Mouse (Mus musculus) testis, adult 2 months (tissue): ENCODE measurements around the gene Lxn. TPM values are rescaled to one million over a fixed set of nuclear protein-coding genes. Genes with fewer than 3 reads are reported as not detected.
A peak's percentile ranks its signal among the peaks of the same experiment; 100 is the strongest.

ENCODE experiments used
- H3K27ac ChIP-seq: fragments of 200-500 bp; 2 replicates; pipeline ENCODE4 v1.5.1; 2012; ENCODE audit warnings: low read depth, low read length; ENCODE audit not compliant: control insufficient read depth, insufficient read depth
- H3K27me3 ChIP-seq: fragments of 200-500 bp; 2 replicates; pipeline ENCODE4 v1.6.1; 2012; ENCODE audit warnings: mild to moderate bottlenecking, low read length, moderate library complexity; ENCODE audit not compliant: control insufficient read depth, insufficient read depth
- H3K36me3 ChIP-seq: fragments of 200-500 bp; 2 replicates; pipeline ENCODE4 v1.6.1; 2012; ENCODE audit warnings: mild to moderate bottlenecking, low read length; ENCODE audit not compliant: control insufficient read depth, insufficient read depth
- H3K4me1 ChIP-seq: fragments of 200-500 bp; 2 replicates; pipeline ENCODE4 v1.6.1; 2012; ENCODE audit warnings: low read length; ENCODE audit not compliant: control insufficient read depth, insufficient read depth
- H3K4me3 ChIP-seq: fragments of 200-500 bp; 2 replicates; pipeline ENCODE4 v1.5.1; 2012; ENCODE audit warnings: low read depth, mild to moderate bottlenecking, low read length, moderate library complexity, mixed read lengths; ENCODE audit not compliant: control insufficient read depth
- CTCF ChIP-seq: fragments of 200-500 bp; IDR thresholded peaks from 2 replicates; pipeline ENCODE4 v1.5.1; 2012; ENCODE audit warnings: low read depth, mild to moderate bottlenecking, inconsistent platforms, low read length, moderate library complexity; ENCODE audit not compliant: control insufficient read depth, insufficient read depth, insufficient replicate concordance
- POLR2A ChIP-seq: fragments of 200-500 bp; IDR thresholded peaks from 2 replicates; pipeline ENCODE4 v1.6.1; 2012; ENCODE audit warnings: low read depth, mild to moderate bottlenecking, inconsistent platforms, low read length, moderate library complexity; ENCODE audit not compliant: control insufficient read depth
- polyA plus RNA-seq: library from polyadenylated mRNA; depleted of rRNA; stranded (reverse); fragments of >200 nt; gene quantifications from 2 replicates; pipeline ENCODE4 v1.2.3, GENCODE M21; 2012

Lxn gene
- polyA plus RNA-seq, 1 experiment: 16.6 TPM

DNA sequence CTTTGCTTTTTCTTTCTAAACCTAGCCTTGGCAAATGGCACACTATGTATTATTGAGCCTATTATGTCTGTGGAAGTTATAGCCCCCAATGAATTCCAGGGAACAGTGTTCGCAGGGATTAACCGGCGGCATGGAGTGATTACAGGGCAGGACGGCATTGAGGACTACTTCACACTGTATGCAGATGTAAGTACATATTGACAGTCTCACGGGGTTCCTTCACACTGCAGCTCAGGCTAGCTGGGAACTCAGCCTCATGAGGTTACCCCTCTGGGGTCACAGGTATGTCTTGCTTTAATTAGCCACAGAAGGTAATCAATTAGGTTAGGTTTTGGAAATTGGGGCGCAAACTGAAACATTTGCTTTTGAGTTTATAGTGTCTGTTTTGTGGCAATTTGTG is 9.7 kb upstream of the Lxn start:
- no peak overlapping the region for H3K27ac ChIP-seq
- H3K4me1 ChIP-seq: no peaks in the 10 kb centered on the region
- H3K27me3 ChIP-seq: no peaks in the 10 kb centered on the region
- TF ChIP-seq POLR2A (no peak), CTCF (no peak)
- no peaks in the 10 kb centered on the region; the same call in 1 of the 2 replicates for H3K36me3 ChIP-seq
- H3K4me3 ChIP-seq: no peak overlapping the region

DNA sequence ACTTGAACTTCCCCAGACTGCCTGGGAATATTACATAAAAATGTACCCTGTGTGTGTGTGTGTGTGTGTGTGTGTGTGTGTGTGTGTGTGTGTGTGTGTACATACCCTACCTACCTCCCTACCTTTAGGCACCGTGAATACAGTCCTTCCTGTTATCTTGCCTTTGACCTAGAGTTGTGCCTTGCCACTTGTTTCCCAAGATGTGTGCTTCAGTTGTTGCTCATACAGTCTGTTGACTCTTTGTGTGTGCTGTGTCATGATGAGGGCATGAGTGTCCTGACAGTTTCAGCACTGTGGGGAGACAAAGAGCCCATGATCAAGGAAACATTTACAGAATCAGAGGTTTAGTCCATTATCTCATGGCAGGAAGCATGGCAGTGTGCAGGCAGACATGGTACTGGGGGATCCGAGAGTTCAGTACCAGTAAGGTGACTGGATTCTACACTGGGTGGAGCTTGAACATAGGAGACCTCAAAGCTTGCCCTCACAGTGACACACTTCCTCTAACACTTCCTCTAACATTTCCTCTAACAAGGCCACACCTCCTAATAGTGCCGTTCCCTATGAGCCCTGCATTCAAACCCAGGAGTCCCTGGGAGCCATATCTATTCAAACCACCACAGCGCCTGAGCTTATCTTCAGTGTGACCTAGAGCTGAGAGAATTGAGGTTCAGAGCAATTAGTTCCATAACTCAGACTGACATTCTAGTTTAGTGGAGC is 7.8 kb upstream of the Lxn start:
- Histone ChIP-seq H3K27me3 (no peaks in the 10 kb centered on the region), H3K36me3 (no peaks in the 10 kb centered on the region; the same call in 1 of the 2 replicates), H3K4me3 (no peak overlapping the region), H3K27ac (no peak overlapping the region), H3K4me1 (no peaks in the 10 kb centered on the region)
- TF ChIP-seq POLR2A (no peak), CTCF (no peak)

DNA sequence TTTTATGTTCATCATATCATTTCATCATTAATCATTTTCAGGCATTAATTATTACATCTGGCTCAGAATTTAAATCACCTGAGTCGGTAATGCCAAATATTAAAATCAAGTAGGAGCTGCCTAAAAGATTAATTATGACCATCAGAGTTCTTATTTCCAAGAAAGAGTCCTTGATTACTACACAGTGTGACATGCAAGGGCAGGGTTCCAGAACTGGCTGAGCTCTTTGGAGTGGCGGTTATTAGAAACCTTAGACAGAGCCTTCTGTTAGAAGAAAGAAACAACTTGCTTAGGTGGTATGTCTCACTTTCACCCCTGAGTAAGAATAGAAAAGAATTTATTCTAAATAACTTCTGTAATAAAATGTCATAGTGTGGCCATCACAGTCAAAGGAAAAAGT is 3.6 kb upstream of the Lxn start:
- no peaks in the 10 kb centered on the region for H3K36me3 ChIP-seq

DNA sequence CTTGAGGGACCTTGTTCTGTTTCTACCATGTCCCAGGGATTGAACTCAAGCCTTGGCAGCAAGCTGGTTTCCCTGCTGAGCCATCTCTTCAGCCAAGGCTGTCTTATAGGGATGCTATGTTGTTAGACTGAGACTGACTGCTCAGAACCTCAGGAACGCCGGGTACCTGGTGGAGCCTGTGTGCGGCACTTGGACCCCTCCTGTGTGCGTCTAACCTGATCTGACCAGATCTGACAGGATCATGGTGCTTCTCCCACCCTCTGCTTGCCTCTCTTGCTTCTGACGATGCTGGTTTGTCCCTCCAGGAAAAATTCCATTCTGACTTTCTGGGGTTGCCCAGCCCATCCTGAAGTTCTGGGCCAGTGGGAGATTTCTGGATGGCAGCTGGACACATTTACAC is 2.9 kb upstream of the Lxn start:
- no peaks in the 10 kb centered on the region for H3K36me3 ChIP-seq
- H3K4me1 ChIP-seq: peaks cover 11% of the 10 kb centered on the region
- no peaks in the 10 kb centered on the region for H3K27me3 ChIP-seq
- H3K27ac ChIP-seq: no peak overlapping the region
- no peak overlapping the region for H3K4me3 ChIP-seq
- TF ChIP-seq CTCF (no peak), POLR2A (no peak)

More for the DNA sequence above, 3.6 kb upstream of the Lxn start:
- no peak overlapping the region for H3K4me3 ChIP-seq
- H3K27ac ChIP-seq: no peak overlapping the region
- peaks cover 11% of the 10 kb centered on the region for H3K4me1 ChIP-seq
- no peaks in the 10 kb centered on the region for H3K27me3 ChIP-seq
- TF ChIP-seq POLR2A (no peak), CTCF (no peak)

DNA sequence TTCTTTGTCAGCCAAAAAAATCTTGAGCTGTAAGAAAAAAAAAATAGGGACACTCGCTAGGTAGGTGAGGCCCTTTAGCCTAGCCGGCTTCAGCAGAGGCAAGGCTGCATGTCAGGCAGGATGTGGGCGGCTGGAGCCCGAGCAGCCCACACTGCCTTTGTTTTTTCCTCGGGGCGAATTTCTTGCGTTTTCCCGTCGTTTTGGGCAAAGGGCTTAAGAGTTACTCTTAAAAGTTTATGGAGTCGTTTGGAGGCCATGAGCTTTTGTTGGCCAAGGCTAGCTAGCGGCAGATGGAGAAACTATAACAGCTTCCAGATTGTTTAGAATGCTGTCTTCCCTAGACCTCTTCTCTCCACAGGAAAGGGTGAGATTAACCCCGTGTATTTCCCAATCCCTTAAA is 725 bp downstream of the Lxn start:
- peak overlapping the region; percentile 90 for H3K4me3 ChIP-seq
- no peak overlapping the region for H3K27ac ChIP-seq
- H3K27me3 ChIP-seq: no peaks in the 10 kb centered on the region
- no peaks in the 10 kb centered on the region for H3K36me3 ChIP-seq
- no peak for TF ChIP-seq CTCF
- TF ChIP-seq POLR2A: no peak
- peaks cover 11% of the 10 kb centered on the region for H3K4me1 ChIP-seq

DNA sequence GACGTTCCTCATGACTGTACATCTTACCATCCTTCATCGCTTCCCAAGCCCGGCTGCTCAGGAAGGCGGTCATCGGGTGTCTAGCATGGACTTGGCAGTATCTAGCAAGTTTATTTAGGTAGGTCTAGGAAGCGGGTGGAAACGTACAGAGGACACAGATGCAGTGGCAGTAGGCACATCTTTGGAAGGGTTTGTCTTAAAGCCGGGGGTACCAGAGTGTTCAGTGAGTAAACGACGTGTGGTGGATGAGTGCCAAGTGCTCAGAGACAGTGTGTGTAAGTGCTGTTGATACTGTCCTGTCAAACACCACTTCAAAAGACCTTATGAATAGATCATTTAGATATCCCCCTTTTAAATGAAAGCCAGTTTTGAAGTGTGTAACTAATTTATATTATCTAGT is 1.1 kb downstream of the Lxn start:
- Histone ChIP-seq H3K27ac (no peak overlapping the region), H3K36me3 (no peaks in the 10 kb centered on the region), H3K4me3 (no peak overlapping the region), H3K4me1 (peaks cover 11% of the 10 kb centered on the region), H3K27me3 (no peaks in the 10 kb centered on the region)
- TF ChIP-seq CTCF: no peak
- TF ChIP-seq POLR2A: no peak

DNA sequence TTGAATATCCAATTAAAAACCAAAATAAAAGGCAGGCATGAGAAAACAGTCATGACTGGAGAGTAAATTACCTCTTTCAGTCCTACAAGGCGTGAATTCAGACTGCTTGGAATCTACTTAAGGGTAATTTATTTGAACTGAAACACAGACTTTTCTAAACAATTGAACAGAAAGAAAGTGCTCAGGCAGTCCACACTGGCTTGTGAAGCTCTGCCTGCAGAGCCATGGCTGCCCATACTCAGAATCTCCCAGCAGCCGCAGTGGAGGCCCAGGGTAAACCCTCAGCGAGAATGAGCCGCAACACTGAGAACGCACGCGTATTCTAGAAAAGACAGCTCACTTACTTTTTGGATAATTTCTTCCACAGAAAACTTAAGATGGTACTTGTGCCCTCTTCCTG is 1.7 kb downstream of the Lxn start:
- H3K27ac ChIP-seq: no peak overlapping the region
- H3K4me1 ChIP-seq: peaks cover 11% of the 10 kb centered on the region
- TF ChIP-seq CTCF: no peak
- no peak for TF ChIP-seq POLR2A
- no peaks in the 10 kb centered on the region for H3K36me3 ChIP-seq
- no peaks in the 10 kb centered on the region for H3K27me3 ChIP-seq
- no peak overlapping the region for H3K4me3 ChIP-seq
